Mouse (Mus musculus) kidney, postnatal 25 days (tissue): Measurements from ENCODE around the gene Srrd.

Source experiments
- DNase-seq, 2 experiments: peaks; one replicate each; pipeline ENCODE4 v3.0.0; 2021; ENCODE audit warnings: mixed read lengths in 2 of 2

Srrd gene

DNA sequence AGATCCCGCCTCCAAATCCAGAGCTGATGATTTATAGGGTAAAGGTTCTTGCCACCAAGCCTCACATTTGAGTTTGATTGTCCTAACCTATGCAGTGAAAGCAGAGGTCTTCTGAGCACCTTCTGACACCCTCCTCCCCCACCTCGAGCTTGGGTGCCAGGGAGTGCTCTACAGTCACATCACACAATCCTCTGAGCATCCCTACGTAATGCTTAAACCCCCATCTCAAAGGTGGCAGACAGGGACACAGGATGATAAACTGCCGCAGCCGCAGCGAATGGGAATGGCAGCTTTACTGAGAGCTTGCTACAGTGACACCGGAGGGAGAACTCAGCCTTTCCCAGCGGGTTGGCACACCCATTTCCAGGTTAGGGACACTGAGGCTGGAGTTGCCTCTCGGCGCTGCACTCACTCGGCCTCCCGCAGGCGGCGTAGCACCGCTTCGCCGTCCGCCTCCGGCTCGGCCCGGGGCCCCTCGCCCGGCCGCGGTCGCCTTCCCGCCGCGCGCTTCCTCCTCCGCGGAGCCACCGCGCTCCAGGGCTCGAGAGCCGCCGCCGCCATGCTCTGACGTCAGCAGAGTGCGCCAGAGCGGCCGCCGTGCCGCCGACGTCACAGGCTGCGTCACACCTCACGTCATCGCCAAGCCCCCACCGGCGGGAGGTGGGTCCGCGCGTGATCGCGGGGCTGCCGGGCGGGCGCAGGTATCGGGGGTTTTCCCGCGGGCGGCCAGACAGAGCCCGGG is at the start of gene Srrd, which contains the start of gene Hps4:
Gene Srrd, minus strand, starts transcription at position 578 of the 742 bp plus-strand sequence.
Gene Hps4, plus strand, starts transcription at position 621 of the 742 bp plus-strand sequence.
- DNase-seq: peak; percentile 85 to 91

DNA sequence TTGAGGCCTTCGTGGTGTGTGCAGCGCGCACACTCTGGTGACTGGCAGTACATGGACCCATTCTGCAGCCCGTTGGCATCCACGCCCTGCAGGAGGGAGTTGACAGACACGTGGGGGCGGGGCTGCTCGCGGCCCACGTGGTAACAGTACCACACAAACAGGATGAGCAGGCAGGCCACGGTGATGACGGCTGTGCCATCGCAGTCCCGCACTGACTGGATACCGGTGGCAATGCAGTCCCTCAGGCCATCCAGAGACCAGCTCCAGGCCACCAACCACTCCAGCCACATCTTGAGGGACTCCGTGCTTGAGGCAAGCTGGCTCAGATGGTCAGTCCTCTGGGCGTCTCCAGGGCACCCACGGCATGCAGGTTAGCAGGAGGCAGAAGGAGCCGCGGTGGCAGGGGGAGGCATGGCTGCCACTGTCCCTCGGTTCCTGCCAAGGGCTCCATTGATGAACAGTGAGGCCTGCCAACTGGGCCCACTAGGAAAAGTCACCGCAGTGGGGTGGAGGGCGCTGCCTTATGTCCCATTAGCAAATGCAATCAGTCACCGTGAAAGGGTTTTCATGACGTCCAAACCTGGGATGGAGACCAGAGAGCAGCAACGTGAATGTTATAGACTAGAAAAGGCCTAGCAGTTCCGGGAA is 49.0 kb upstream of the Srrd start:
- DNase-seq: no peak

GRCm38 (mm10) chr5:112391002-112391401 is 48.2 kb upstream of the Srrd start:
- DNase-seq: no peak

DNA sequence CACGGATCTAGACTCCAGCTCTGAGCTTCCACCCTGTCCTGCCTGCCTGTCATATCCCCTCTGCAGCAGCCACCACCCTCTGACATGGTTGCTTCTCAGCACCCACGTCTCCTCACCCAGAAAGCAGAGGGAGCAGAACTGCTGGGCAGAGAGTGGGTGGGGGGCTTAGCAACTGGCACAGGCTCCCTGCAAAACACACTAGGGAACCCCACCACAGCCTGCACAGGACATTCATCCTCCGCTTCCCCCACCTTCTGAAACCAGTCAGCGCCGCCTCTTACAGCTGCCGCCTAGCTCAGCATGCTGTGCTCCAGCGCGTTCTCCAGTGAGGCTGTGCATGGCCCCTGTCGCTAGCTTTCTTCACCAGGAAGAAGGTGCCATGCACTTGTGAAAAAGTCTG is 46.5 kb upstream of the Srrd start:
- DNase-seq: no peak

GRCm38 (mm10) chr5:112385973-112386372 is 43.1 kb upstream of the Srrd start:
- no peak for DNase-seq

DNA sequence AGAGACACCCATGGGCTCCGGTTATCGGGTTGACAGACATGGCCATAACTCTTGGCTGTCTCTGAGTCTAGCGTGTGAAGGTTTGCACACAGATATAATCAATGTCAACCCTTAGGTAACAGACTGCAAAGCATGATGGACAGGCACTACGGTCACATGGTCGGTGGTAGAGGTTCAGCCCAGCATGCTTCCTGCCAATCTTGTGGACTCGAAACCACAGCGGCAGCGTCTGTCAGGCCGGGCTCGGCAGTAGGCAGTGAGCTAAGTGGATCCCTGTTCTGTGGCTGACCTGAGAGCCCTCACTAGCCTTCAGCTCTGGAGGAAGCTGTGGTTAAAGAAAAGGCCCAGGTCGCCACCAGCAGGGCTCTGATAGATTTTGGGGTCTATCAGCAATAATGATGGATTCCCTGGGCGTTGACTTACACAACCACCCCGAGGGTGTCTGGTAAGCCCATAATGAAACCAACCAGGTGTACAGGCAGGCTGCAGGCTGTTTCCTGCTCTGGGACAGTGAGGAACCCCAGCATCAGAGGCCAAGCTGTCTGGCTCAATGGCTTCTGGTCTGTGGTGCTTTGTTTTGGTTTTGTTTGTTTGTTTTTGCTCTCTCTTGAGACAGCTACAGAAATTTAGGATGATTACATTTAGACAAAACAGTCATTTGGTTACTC is 42.1 kb upstream of the Srrd start:
- no peak for DNase-seq

GRCm38 (mm10) chr5:112382641-112383330 is 39.9 kb upstream of the Srrd start:
- DNase-seq: peak in 1 of 2 experiments; percentile 33

DNA sequence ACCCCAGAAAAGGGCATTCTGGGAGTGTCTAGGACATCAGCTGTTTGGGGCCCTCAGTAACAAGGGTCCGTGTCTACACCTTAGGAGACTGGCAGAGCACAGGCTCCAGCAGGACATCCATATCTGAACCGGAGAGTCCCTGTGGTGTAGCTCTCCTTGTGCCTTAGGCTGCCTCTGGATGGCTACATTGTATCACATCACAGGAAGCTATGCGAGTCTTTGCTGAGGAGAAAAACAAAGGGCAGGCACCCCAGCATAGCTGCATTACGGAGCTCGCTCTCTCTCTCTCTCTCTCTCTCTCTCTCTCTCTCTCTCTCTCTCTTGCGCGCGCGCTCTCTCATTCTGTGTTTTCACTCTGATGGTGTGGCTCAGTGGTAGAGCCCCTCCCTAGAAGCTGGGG is 39.2 kb upstream of the Srrd start:
- no peak for DNase-seq

DNA sequence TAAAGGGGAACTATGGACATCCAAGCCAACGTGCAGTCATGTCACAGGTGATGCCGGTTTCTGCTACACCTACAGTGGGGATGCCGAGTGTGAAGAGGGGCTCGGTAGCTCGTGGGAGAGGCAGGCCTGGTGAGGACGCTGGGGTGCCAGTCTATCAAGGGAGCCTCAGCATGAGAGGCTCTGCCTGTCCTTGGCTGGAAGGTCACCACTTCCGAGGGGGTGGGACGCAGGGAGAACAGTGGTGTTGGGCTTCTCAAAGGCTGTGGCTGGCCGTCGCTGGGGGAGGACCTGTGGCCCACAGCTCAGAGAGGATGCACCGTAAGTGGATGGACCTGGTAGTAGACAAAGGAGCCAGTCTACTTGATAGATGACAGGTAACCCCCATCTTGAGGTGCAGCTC is 38.3 kb upstream of the Srrd start:
- no peak for DNase-seq

- peak in 1 of 2 experiments; percentile 16 for DNase-seq
Measured at GRCm38 (mm10) chr5:112378716-112379115, 35.9 kb upstream of the Srrd start.

GRCm38 (mm10) chr5:112377380-112377779 is 34.5 kb upstream of the Srrd start:
- no peak for DNase-seq

GRCm38 (mm10) chr5:112376111-112376510 is 33.3 kb upstream of the Srrd start:
- no peak for DNase-seq

GRCm38 (mm10) chr5:112371933-112372332 is 29.1 kb upstream of the Srrd start:
- no peak for DNase-seq

DNA sequence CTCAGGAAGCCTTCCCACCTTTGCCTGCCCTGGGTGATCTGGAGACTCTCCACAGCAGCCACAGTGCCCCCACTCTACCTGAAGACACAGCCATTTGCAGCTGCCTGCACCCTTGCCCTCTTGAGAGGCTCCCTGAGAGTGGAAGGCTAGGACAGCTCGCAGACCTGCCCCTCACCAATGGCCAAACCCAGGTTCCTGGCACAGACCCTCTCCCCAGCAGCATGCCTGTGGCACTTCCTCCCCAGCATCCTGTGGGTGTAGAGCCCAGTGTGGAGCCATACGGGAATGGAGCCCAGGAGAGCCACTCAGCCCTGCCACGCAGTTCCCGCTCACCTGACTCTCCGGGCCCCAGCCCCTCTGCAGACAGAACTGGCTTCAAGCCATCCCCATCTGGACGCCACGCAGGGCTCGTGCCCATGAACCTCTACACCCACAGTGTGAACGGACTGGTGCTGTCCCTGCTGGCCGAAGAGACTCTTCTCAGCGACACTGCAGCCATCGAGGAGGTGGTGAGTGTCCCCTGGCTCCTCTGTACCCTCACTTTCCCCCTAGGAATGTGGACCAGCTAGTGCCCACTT is 27.5 kb upstream of the Srrd start:
- no peak for DNase-seq

- DNase-seq: no peak
Measured at GRCm38 (mm10) chr5:112369326-112369725, 26.5 kb upstream of the Srrd start.

DNA sequence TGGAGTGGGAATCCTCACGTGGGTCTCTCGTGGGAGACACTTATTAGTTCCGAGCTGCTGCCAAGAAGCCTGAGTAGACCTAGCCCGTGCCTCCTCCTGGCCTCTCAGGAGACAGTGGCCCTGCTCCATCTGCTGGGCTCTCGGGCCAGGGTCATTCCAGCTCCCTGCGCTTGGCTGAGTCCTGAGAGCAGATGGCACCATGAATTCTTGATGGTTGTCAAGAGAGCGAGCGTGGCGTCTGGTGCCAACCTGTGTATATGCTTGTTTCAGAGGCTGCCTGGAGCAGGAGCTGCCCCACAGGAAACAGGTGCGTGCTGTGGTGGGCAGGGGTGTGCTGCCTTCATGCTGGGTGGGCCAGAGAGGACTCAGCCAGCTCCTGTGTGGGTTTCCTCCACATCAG is 25.8 kb upstream of the Srrd start:
- no peak for DNase-seq

- no peak for DNase-seq
Measured at GRCm38 (mm10) chr5:112367929-112368328, 25.1 kb upstream of the Srrd start.

GRCm38 (mm10) chr5:112367338-112367737 is 24.5 kb upstream of the Srrd start:
- no peak for DNase-seq

DNA sequence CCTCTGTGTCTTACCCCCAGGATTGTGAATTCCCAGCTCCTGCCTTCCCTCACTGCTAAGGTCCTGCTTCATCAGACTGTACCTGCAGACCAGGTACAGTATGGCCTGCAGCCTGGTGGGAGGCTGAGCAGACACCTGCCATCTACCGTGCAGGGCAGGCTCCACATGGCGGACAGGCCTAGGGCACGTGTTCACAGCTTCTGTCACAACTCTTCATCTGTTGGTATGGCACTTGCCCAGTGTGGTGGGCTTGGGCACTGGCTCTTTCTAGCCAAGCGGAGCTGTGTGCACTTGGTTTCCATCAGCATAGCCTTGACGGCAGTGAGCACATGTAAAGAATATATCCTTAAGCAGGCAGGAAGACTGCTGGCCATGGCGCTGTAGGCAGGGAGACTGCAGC is 24.0 kb upstream of the Srrd start:
- DNase-seq: no peak

GRCm38 (mm10) chr5:112364184-112364797 is 21.5 kb upstream of the Srrd start:
- no peak for DNase-seq

- DNase-seq: no peak
Measured at GRCm38 (mm10) chr5:112360077-112360476, 17.2 kb upstream of the Srrd start.

DNA sequence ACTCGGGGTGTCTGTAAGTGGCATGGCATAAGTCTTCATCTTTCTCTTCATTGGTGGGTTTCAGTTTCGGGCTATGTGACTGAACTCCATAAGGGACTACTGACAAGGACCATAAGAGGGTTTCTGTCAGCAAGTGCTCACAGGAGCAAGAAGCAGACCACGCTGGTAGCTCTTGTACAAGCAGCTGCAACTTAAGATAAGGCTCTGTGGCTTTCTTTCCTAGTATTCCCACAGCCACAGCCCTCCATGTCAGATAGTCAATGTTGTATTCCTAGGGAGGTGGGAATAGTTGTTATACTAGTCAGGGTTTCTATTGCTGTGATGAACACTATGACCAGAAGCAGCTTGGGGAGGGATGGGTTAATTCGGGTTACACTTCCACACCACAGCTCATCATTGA is 16.7 kb upstream of the Srrd start:
- DNase-seq: no peak
